Mouse (Mus musculus): ENCODE data around the gene Acot6. TPM values are rescaled to one million over a fixed set of nuclear protein-coding genes. Genes with fewer than 3 reads are reported as not detected.

Gene Acot6
- polyA plus RNA-seq, 1 experiment from 2014 or later, result 1.1 TPM

DNA sequence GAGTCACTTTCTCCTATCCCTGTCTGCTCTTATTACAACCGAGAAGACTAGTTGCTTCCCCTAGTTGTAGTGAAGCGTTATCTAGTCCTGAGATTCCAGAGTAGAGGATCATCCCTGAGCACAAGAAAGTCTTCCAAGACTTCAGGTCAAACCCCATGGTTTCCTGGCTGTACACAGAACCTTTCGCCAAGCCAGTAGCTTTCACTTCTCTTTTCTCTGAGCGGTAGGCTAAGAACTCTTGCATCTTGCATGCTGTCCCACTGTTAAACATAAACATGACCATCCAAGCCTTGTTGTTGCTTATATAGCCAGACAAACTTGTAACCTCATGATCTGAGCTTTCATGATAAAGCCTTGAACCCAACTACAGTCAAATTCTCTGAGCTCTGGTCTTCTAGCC is 10.4 kb downstream of the Acot6 start:
- Histone ChIP-seq H3K27me3 (ENCODE audit: control insufficient read depth, insufficient read depth, low read length) (no peaks in the 10 kb centered on the region), H3K4me2 (ENCODE audit: low read depth, severe bottlenecking) (no peak overlapping the region), H3K4me3 (ENCODE audit: low read depth, low read length) (no peak overlapping the region), H3K9ac (ENCODE audit: low read length) (no peak overlapping the region), H3K36me3 (ENCODE audit: control insufficient read depth, insufficient read depth, low read length) (no peaks in the 10 kb centered on the region), H3K4me1 (ENCODE audit: control insufficient read depth, insufficient read depth, low read length) (0 out of 2 replicates have a peak, but pooled peaks cover 3% of the 10 kb centered on the region), H3K27ac (replicated peaks; ENCODE audit: low read depth, low read length) (no peak overlapping the region), H3K9me3 (ENCODE audit: control insufficient read depth, low read length) (no peaks in the 10 kb centered on the region)
- DNase-seq (ENCODE audit: low spot score) (no peak), ATAC-seq (ENCODE audit: insufficient number of reproducible peaks, low FRiP score, low TSS enrichment, low read depth) (no peak)
- WGBS, result 91% methylated on average over 4 of the region's 4 CpGs

DNA sequence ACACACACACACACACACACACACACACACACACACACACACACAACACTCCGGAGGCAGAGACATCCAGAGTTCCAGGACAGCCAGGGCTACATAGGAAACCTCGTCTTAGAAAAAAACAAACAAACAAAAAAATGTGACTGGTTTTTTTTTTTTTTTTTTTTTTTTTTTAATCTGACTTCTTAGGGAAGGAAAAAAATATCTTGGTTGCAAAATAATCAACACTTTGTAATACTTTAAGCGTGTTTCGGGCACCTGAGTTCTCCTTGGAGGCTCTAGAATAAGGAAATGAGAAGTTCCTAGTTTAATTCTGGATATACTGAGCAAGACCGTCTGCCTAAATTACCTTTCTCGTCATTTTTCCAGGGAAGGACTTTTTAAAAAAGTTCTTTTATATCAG is 13.2 kb downstream of the Acot6 start:
- Histone ChIP-seq H3K27ac (replicated peaks; ENCODE audit: low read depth, low read length) (no peak overlapping the region), H3K27me3 (ENCODE audit: control insufficient read depth, insufficient read depth, low read length) (no peaks in the 10 kb centered on the region), H3K4me2 (ENCODE audit: low read depth, severe bottlenecking) (no peak overlapping the region), H3K9me3 (ENCODE audit: control insufficient read depth, low read length) (no peaks in the 10 kb centered on the region), H3K36me3 (ENCODE audit: control insufficient read depth, insufficient read depth, low read length) (no peaks in the 10 kb centered on the region), H3K4me1 (ENCODE audit: control insufficient read depth, insufficient read depth, low read length) (0 out of 2 replicates have a peak, but pooled peaks cover 3% of the 10 kb centered on the region), H3K4me3 (ENCODE audit: low read depth, low read length) (no peak overlapping the region), H3K9ac (ENCODE audit: low read length) (no peak overlapping the region)
- ATAC-seq (ENCODE audit: insufficient number of reproducible peaks, low FRiP score, low TSS enrichment, low read depth), result no peak
- WGBS, result 52% methylated on average over 6 of the region's 6 CpGs
- no peak for DNase-seq (ENCODE audit: low spot score)

- peak within 1 kb of the TSS; percentile 81 for H3K4me3 ChIP-seq (ENCODE audit: low read depth, low read length)
- peak within 1 kb of the TSS; percentile 68 for H3K9ac ChIP-seq (ENCODE audit: low read length)
- ATAC-seq (ENCODE audit: insufficient number of reproducible peaks, low FRiP score, low TSS enrichment, low read depth) (peak; percentile 92), DNase-seq (ENCODE audit: low spot score) (peak; percentile 94)
- peak within 1 kb of the TSS; percentile 65 for H3K4me2 ChIP-seq (ENCODE audit: low read depth, severe bottlenecking)
- H3K4me1 ChIP-seq (ENCODE audit: control insufficient read depth, insufficient read depth, low read length), result 0 out of 2 replicates have a peak, but pooled peaks cover 3% of the 10 kb centered on the region
- no peaks in the 10 kb centered on the region for H3K27me3 ChIP-seq (ENCODE audit: control insufficient read depth, insufficient read depth, low read length)
- H3K36me3 ChIP-seq (ENCODE audit: control insufficient read depth, insufficient read depth, low read length), result no peaks in the 10 kb centered on the region
- H3K27ac ChIP-seq (replicated peaks; ENCODE audit: low read depth, low read length), result no peak within 1 kb of the TSS
- H3K9me3 ChIP-seq (ENCODE audit: control insufficient read depth, low read length), result no peaks in the 10 kb centered on the region
- 3% methylated on average over 30 of the region's 35 CpGs for WGBS
Observed at GRCm38 (mm10) chr12:84114153-84114994, 13.9 kb downstream of the Acot6 start, which contains the start of gene Dnal1. TSS of gene Dnal1 (plus strand) at chr12:84114366.

DNA sequence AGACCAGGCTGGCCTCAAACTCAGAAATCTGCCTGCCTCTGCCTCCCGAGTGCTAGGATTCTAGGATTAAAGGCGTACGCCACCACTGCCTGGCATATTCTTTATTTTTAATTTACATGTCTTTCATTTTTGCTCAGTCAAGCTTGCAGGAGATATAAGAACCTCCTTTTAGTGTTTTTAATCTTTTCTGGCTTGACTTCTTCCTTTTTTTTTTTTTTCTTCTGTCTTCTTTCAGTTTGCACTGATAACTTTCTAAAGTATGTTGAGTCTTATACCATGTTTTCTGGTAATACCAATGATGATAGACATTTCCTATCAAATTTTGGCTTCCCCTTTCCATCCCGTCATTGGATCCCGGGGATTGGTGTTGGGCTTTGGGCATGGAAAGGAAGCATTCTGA is 19.1 kb downstream of the Acot6 start:
- no peaks in the 10 kb centered on the region for H3K9me3 ChIP-seq (ENCODE audit: control insufficient read depth, low read length)
- no peaks in the 10 kb centered on the region for H3K36me3 ChIP-seq (ENCODE audit: control insufficient read depth, insufficient read depth, low read length)
- no peak overlapping the region for H3K4me3 ChIP-seq (ENCODE audit: low read depth, low read length)
- ATAC-seq (ENCODE audit: insufficient number of reproducible peaks, low FRiP score, low TSS enrichment, low read depth) (no peak), DNase-seq (ENCODE audit: low spot score) (no peak)
- H3K4me1 ChIP-seq (ENCODE audit: control insufficient read depth, insufficient read depth, low read length), result 0 out of 2 replicates have a peak, but pooled peaks cover 3% of the 10 kb centered on the region
- 96% methylated on average over 5 of the region's 5 CpGs for WGBS
- H3K27me3 ChIP-seq (ENCODE audit: control insufficient read depth, insufficient read depth, low read length), result no peaks in the 10 kb centered on the region
- no peak overlapping the region for H3K27ac ChIP-seq (replicated peaks; ENCODE audit: low read depth, low read length)
- no peak overlapping the region for H3K9ac ChIP-seq (ENCODE audit: low read length)
- no peak overlapping the region for H3K4me2 ChIP-seq (ENCODE audit: low read depth, severe bottlenecking)

DNA sequence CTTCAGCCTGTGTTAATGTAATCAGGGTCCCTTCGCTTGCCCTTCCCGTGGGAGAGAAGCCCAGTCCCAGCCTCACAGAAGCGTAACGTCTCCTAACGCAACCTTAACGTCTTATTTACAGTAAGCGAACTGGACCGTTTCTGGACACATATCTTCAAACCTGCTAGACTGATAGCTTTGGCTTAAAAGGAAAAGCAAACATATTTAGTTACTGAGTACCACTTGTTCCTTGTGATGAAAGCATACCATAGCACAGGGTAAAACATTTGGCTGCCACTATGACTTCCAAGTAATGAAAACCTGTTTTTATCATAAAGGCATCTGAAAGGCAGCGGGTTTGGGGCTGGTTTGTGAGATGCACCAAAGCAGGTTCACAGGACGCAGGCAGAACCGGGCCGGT is 25.4 kb downstream of the Acot6 start:
- Histone ChIP-seq H3K4me2 (ENCODE audit: low read depth, severe bottlenecking) (no peak overlapping the region), H3K27me3 (ENCODE audit: control insufficient read depth, insufficient read depth, low read length) (no peaks in the 10 kb centered on the region), H3K27ac (replicated peaks; ENCODE audit: low read depth, low read length) (no peak overlapping the region), H3K36me3 (ENCODE audit: control insufficient read depth, insufficient read depth, low read length) (no peaks in the 10 kb centered on the region), H3K4me3 (ENCODE audit: low read depth, low read length) (no peak overlapping the region), H3K4me1 (ENCODE audit: control insufficient read depth, insufficient read depth, low read length) (no peaks in the 10 kb centered on the region), H3K9me3 (ENCODE audit: control insufficient read depth, low read length) (no peaks in the 10 kb centered on the region), H3K9ac (ENCODE audit: low read length) (no peak overlapping the region)
- 83% methylated on average over 12 of the region's 12 CpGs for WGBS
- ATAC-seq (ENCODE audit: insufficient number of reproducible peaks, low FRiP score, low TSS enrichment, low read depth) (no peak), DNase-seq (ENCODE audit: low spot score) (no peak)

- Histone ChIP-seq H3K4me1 (ENCODE audit: control insufficient read depth, insufficient read depth, low read length) (no peaks in the 10 kb centered on the region), H3K27me3 (ENCODE audit: control insufficient read depth, insufficient read depth, low read length) (no peaks in the 10 kb centered on the region), H3K4me2 (ENCODE audit: low read depth, severe bottlenecking) (no peak overlapping the region), H3K27ac (replicated peaks; ENCODE audit: low read depth, low read length) (no peak overlapping the region), H3K9me3 (ENCODE audit: control insufficient read depth, low read length) (no peaks in the 10 kb centered on the region), H3K36me3 (ENCODE audit: control insufficient read depth, insufficient read depth, low read length) (peaks cover 2% of the 10 kb centered on the region; the same call in 1 of the 2 replicates), H3K9ac (ENCODE audit: low read length) (no peak overlapping the region), H3K4me3 (ENCODE audit: low read depth, low read length) (no peak overlapping the region)
- WGBS, result 82% methylated on average over 2 of the region's 2 CpGs
- ATAC-seq (ENCODE audit: insufficient number of reproducible peaks, low FRiP score, low TSS enrichment, low read depth) (no peak), DNase-seq (ENCODE audit: low spot score) (no peak)
Observed at GRCm38 (mm10) chr12:84126899-84127298, 26.4 kb downstream of the Acot6 start.

DNA sequence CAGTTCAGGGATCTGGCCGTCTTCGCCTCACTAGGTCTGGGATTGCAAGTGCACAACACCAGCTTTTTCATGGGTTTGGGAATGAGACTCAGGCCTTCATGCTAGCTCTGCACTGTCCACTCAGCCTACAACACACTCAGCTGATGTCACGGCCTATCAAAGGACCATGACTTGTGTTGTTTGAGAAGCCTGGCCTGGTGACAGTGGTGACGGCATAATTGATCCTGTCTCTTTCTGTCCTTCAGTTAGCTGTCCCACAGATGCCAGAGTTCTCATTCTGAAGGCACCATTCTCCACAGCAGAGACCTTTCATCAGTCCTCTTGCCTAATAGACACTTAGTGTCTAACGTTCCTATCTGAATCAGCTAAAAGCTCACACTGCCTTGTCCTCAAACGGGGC is 28.1 kb downstream of the Acot6 start:
- no peak for DNase-seq (ENCODE audit: low spot score)
- no peaks in the 10 kb centered on the region for H3K27me3 ChIP-seq (ENCODE audit: control insufficient read depth, insufficient read depth, low read length)
- no peak overlapping the region for H3K4me3 ChIP-seq (ENCODE audit: low read depth, low read length)
- no peak overlapping the region for H3K27ac ChIP-seq (replicated peaks; ENCODE audit: low read depth, low read length)
- no peak overlapping the region for H3K9ac ChIP-seq (ENCODE audit: low read length)
- H3K4me1 ChIP-seq (ENCODE audit: control insufficient read depth, insufficient read depth, low read length), result no peaks in the 10 kb centered on the region
- peaks cover 2% of the 10 kb centered on the region; the same call in 1 of the 2 replicates for H3K36me3 ChIP-seq (ENCODE audit: control insufficient read depth, insufficient read depth, low read length)
- no peaks in the 10 kb centered on the region for H3K9me3 ChIP-seq (ENCODE audit: control insufficient read depth, low read length)
- no peak overlapping the region for H3K4me2 ChIP-seq (ENCODE audit: low read depth, severe bottlenecking)
- 87% methylated on average over 6 of the region's 6 CpGs for WGBS
- ATAC-seq (ENCODE audit: insufficient number of reproducible peaks, low FRiP score, low TSS enrichment, low read depth), result no peak

GRCm38 (mm10) chr12:84129931-84130330 is 29.5 kb downstream of the Acot6 start:
- whole genome bisulfite sequencing, result 93% methylated on average over 8 of the region's 8 CpGs
- no peak overlapping the region for H3K4me2 ChIP-seq (ENCODE audit: low read depth, severe bottlenecking)
- DNase-seq (ENCODE audit: low spot score), result no peak

More at GRCm38 (mm10) chr12:84129931-84130330, 29.5 kb downstream of the Acot6 start:
- no peaks in the 10 kb centered on the region for H3K27me3 ChIP-seq (ENCODE audit: control insufficient read depth, insufficient read depth, low read length)
- H3K9ac ChIP-seq (ENCODE audit: low read length), result no peak overlapping the region
- H3K36me3 ChIP-seq (ENCODE audit: control insufficient read depth, insufficient read depth, low read length), result peaks cover 2% of the 10 kb centered on the region; the same call in 1 of the 2 replicates
- no peaks in the 10 kb centered on the region for H3K9me3 ChIP-seq (ENCODE audit: control insufficient read depth, low read length)
- no peak overlapping the region for H3K27ac ChIP-seq (replicated peaks; ENCODE audit: low read depth, low read length)
- no peaks in the 10 kb centered on the region for H3K4me1 ChIP-seq (ENCODE audit: control insufficient read depth, insufficient read depth, low read length)
- ATAC-seq (ENCODE audit: insufficient number of reproducible peaks, low FRiP score, low TSS enrichment, low read depth), result no peak
- no peak overlapping the region for H3K4me3 ChIP-seq (ENCODE audit: low read depth, low read length)
